ENCODE assay signal across 8 mouse cellular contexts in the genomic region with DNA sequence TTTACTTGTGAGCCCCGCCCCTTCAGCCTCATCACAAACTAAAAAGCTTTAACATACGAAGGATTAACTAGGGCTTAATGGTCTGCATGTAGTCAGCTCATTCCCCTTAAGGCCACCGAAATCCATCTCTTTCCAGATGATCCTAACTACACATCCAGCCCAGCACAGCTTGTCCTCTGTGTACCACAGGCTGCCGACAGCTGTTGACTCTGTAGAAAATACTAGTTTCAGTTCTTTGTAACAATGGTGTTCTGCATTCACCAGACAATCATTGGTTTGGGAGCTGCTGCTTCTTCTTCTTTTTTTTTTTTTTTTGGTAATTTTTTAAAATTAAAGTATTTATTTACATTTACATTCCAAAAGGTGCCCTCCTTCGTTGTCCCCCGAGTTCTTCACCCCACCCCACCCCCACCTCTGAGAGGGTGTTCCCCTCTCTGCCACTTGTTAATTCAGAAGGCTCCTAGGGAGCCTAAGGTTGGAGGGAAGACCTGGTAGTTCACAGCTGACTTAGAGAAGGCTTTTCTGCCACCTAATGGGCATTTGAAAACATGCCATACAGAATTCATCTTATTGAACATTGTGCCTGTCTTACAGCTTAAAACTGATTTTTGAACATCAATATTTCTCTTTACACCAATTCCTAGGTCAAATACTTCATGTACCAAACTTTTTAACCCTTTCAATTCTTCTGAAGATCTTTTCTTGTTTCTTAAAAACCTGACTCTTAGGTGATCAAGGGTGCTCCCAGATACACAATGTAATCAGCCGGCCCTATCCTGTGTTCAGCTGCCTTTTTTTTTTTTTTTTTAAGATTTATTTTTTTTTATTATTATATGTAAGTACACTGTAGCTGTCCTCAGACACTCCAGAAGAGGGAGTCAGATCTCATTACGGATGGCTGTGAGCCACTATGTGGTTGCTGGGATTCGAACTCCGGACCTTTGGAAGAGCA. TPM values are rescaled to one million over a fixed set of nuclear protein-coding genes. Genes with fewer than 3 reads are reported as not detected.
DNase-seq lines count a peak whose midpoint lies in the region; ATAC-seq and TF ChIP-seq lines count a peak whose summit lies in the region.

No protein-coding gene starts in this region.

- H3K4me2 ChIP-seq in intestine, embryonic 15.5 days (replicated peaks) = no peak overlapping the region
- no peak overlapping the region for H3K4me2 ChIP-seq in intestine, embryonic 16.5 days (ENCODE audit: low read depth, low read length)

- H3K36me3 ChIP-seq in intestine, embryonic 15.5 days = no peaks in the 10 kb centered on the region
- no peaks in the 10 kb centered on the region for H3K36me3 ChIP-seq in intestine, embryonic 16.5 days (ENCODE audit: control insufficient read depth, insufficient read depth, low read length)
- H3K36me3 ChIP-seq in E14TG2a.4 (ENCODE audit: insufficient read depth, low read length) = peaks cover 12% of the 10 kb centered on the region

- no peaks in the 10 kb centered on the region for H3K9me3 ChIP-seq in intestine, embryonic 15.5 days
- no peaks in the 10 kb centered on the region for H3K9me3 ChIP-seq in intestine, embryonic 16.5 days (ENCODE audit: control insufficient read depth, low read length)
- H3K9me3 ChIP-seq in E14TG2a.4 (ENCODE audit: low read length) = no peaks in the 10 kb centered on the region

- ATAC-seq in intestine, embryonic 15.5 days = 0 out of 2 replicates have a peak, but pooled peaks have one; percentile 45
- no peak for ATAC-seq in intestine, embryonic 16.5 days

- H3K27me3 ChIP-seq in intestine, embryonic 15.5 days (replicated peaks) = no peaks in the 10 kb centered on the region
- no peaks in the 10 kb centered on the region for H3K27me3 ChIP-seq in intestine, embryonic 16.5 days (replicated peaks; ENCODE audit: control insufficient read depth, insufficient read depth, low read length)
- H3K27me3 ChIP-seq in E14TG2a.4 (ENCODE audit: insufficient read depth, low read length) = no peaks in the 10 kb centered on the region; the same call in 1 of the 2 replicates

- no peaks in the 10 kb centered on the region for H3K4me1 ChIP-seq in intestine, embryonic 15.5 days (replicated peaks)
- H3K4me1 ChIP-seq in intestine, embryonic 16.5 days (ENCODE audit: control insufficient read depth, insufficient read depth, low read length) = no peaks in the 10 kb centered on the region
- H3K4me1 ChIP-seq in E14TG2a.4 (replicated peaks; ENCODE audit: low read depth, low read length) = peaks cover 4% of the 10 kb centered on the region; the same call in 1 of the 2 replicates

- H3K9ac ChIP-seq in intestine, embryonic 15.5 days = no peak overlapping the region
- H3K9ac ChIP-seq in intestine, embryonic 16.5 days (ENCODE audit: low read depth, low read length) = no peak overlapping the region

- no peak overlapping the region for H3K27ac ChIP-seq in intestine, embryonic 15.5 days
- H3K27ac ChIP-seq in intestine, embryonic 16.5 days (ENCODE audit: low read length) = no peak overlapping the region

- DNase-seq in brain, adult 2 months (ENCODE audit: low read depth, low spot score) = peak; percentile 73
- DNase-seq in lung, postnatal 25 days (ENCODE audit: low spot score) = peak; percentile 27
- DNase-seq in natural killer cell, adult 2 months (ENCODE audit: low spot score in 2 of 2) = no peak
- no peak for DNase-seq in cerebellum, adult 9-11 months
- DNase-seq in left cerebral cortex, adult 8-10 months (ENCODE audit: low spot score in 2 of 2) = no peak

- peak; percentile 20; the same call in 1 of the 2 replicates for TF ChIP-seq CTCF in E14TG2a.4 (conservative IDR thresholded peaks at IDR 0.05; ENCODE audit: low read length)

- 57% methylated on average over 10 of the region's 10 CpGs for WGBS in intestine, embryonic 15.5 days
- WGBS in intestine, embryonic 16.5 days = 59% methylated on average over 10 of the region's 10 CpGs

- no peak overlapping the region for H3K4me3 ChIP-seq in intestine, embryonic 15.5 days (replicated peaks)
- H3K4me3 ChIP-seq in intestine, embryonic 16.5 days (ENCODE audit: low read length) = no peak overlapping the region
- H3K4me3 ChIP-seq in E14TG2a.4 (replicated peaks; ENCODE audit: low read length) = no peak overlapping the region

RNA-seq across cellular contexts. Expression of gene Aida, which starts 23.2 kb away (rescaled TPM):
- 33.5 and 42.4 TPM in 2 replicates for polyA plus RNA-seq in intestine, embryonic 15.5 days (2015; fragmentation: Nextera tagmentation; extraction: Ambion mirVana)
- 22.6 and 23.6 TPM in 2 replicates for polyA plus RNA-seq in intestine, embryonic 16.5 days (2015; fragmentation: Nextera tagmentation; extraction: Ambion mirVana)
- 10 to 100 TPM; 53.4 to 57.2 (median 55.8) TPM for total RNA-seq in left cerebral cortex, adult 8-10 months (2022)

RNA-seq across cellular contexts. Expression of gene Brox, which starts 23.9 kb away (rescaled TPM):
- 36.3 and 41.6 TPM in 2 replicates for polyA plus RNA-seq in intestine, embryonic 15.5 days (2015; fragmentation: Nextera tagmentation; extraction: Ambion mirVana)
- 41.8 and 42.5 TPM in 2 replicates for polyA plus RNA-seq in intestine, embryonic 16.5 days (2015; fragmentation: Nextera tagmentation; extraction: Ambion mirVana)
- total RNA-seq in left cerebral cortex, adult 8-10 months (2022) = 10 to 100 TPM; 54.5 to 60.1 (median 57.4) TPM

RNA-seq across cellular contexts. Expression of gene Disp1, which starts 51.8 kb away (rescaled TPM):
- 9.5 and 11.0 TPM in 2 replicates for polyA plus RNA-seq in intestine, embryonic 15.5 days (2015; fragmentation: Nextera tagmentation; extraction: Ambion mirVana)
- 8.0 and 8.6 TPM in 2 replicates for polyA plus RNA-seq in intestine, embryonic 16.5 days (2015; fragmentation: Nextera tagmentation; extraction: Ambion mirVana)
- 1 to 10 TPM; 6.9 to 8.5 (median 7.4) TPM for total RNA-seq in left cerebral cortex, adult 8-10 months (2022)

Comparison
In these comparisons a context has a peak if more than half of its experiments do, and no peak if none do; other contexts are left out.
1. DNase-seq: peak in brain, adult 2 months (single experiment) and lung, postnatal 25 days (single experiment); none in natural killer cell, adult 2 months (0 of 2), cerebellum, adult 9-11 months (single experiment) and left cerebral cortex, adult 8-10 months (0 of 2).